Mouse (Mus musculus) olfactory bulb, adult 2 months (tissue): Measurements from ENCODE around the gene Tfec.

ENCODE experiments used
- CTCF ChIP-seq: fragments of 200-500 bp; IDR thresholded peaks from 2 replicates; pipeline ENCODE4 v1.5.1; 2012; ENCODE audit warnings: low read depth, mild to moderate bottlenecking, low read length, moderate library complexity; ENCODE audit not compliant: insufficient read depth
- POLR2A ChIP-seq: fragments of 200-500 bp; IDR thresholded peaks from 2 replicates; pipeline ENCODE4 v1.6.1; 2012; ENCODE audit warnings: mild to moderate bottlenecking, low read depth, low read length, moderate library complexity; ENCODE audit not compliant: insufficient read depth

DNA sequence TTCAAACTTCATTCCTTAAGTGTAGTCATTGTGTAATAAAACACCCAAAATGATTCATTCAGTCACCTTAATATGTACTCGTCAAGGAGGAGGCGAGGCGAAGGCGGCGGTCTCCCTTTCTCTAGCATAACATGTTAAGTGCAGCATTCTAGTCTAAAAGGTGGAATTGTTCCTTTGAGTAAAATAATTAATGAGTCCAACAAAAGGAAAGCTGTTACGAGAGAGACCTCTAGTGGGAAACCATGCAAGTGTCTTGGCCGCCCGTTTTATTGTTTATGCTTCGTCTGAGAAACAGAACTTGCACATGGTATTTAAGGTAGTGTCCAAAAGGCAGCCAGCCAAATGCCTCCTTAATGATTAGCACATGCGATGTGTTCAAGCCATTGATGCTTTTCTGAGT is 100.6 kb downstream of the Tfec start:
- TF ChIP-seq CTCF: no peak
- no peak for TF ChIP-seq POLR2A
